Mouse (Mus musculus): ENCODE measurements around the gene Spns2.
"Not testable (repeated sequence)": the region's sequence is repeated elsewhere in the genome, so short reads cannot be mapped to it uniquely, and the experiment has no call there.

Spns2 gene

GRCm38 (mm10) chr11:72469217-72469616, 20.5 kb downstream of the Spns2 start:
- no peak for DNase-seq

GRCm38 (mm10) chr11:72468525-72468924, 21.2 kb downstream of the Spns2 start:
- no peak for DNase-seq

GRCm38 (mm10) chr11:72466694-72467507, 22.8 kb downstream of the Spns2 start:
- DNase-seq = no peak

GRCm38 (mm10) chr11:72465978-72466693, 23.6 kb downstream of the Spns2 start:
- DNase-seq = no peak

GRCm38 (mm10) chr11:72464821-72465220, 24.9 kb downstream of the Spns2 start:
- no peak for DNase-seq

- no peak for DNase-seq
These were observed 28.2 kb downstream of the Spns2 start for GRCm38 (mm10) chr11:72461500-72461981.

GRCm38 (mm10) chr11:72458502-72458901, 31.2 kb downstream of the Spns2 start:
- no peak for DNase-seq

- no peak for DNase-seq
These were observed 31.7 kb downstream of the Spns2 start for GRCm38 (mm10) chr11:72457995-72458496.

- no peak for DNase-seq
These were observed 34.0 kb downstream of the Spns2 start for GRCm38 (mm10) chr11:72455694-72456093.

- no peak for DNase-seq
These were observed 36.4 kb downstream of the Spns2 start for GRCm38 (mm10) chr11:72453105-72453953.

- no peak for DNase-seq
These were observed 37.5 kb downstream of the Spns2 start for GRCm38 (mm10) chr11:72452140-72452665.

GRCm38 (mm10) chr11:72447475-72447874, 42.2 kb downstream of the Spns2 start:
- no peak for DNase-seq

GRCm38 (mm10) chr11:72446311-72447105, 43.2 kb downstream of the Spns2 start:
- peak; percentile 51 for DNase-seq

GRCm38 (mm10) chr11:72440965-72441664, 48.6 kb downstream of the Spns2 start, which contains the start of gene Mybbp1a:
Gene Mybbp1a (plus strand): TSS chr11:72441355.
- DNase-seq = peak; percentile 99

GRCm38 (mm10) chr11:72440597-72440964, 49.1 kb downstream of the Spns2 start:
- not testable (repeated sequence) for DNase-seq

GRCm38 (mm10) chr11:72438411-72438810, 51.3 kb downstream of the Spns2 start:
- no peak for DNase-seq

GRCm38 (mm10) chr11:72436756-72437650, 52.7 kb downstream of the Spns2 start:
- no peak for DNase-seq

GRCm38 (mm10) chr11:72436271-72436670, 53.4 kb downstream of the Spns2 start:
- DNase-seq = no peak

- no peak for DNase-seq
These were observed 54.0 kb downstream of the Spns2 start for GRCm38 (mm10) chr11:72435694-72436045.
